Comparison of ENCODE assay signal across 7 mouse cellular contexts in the genomic region with DNA sequence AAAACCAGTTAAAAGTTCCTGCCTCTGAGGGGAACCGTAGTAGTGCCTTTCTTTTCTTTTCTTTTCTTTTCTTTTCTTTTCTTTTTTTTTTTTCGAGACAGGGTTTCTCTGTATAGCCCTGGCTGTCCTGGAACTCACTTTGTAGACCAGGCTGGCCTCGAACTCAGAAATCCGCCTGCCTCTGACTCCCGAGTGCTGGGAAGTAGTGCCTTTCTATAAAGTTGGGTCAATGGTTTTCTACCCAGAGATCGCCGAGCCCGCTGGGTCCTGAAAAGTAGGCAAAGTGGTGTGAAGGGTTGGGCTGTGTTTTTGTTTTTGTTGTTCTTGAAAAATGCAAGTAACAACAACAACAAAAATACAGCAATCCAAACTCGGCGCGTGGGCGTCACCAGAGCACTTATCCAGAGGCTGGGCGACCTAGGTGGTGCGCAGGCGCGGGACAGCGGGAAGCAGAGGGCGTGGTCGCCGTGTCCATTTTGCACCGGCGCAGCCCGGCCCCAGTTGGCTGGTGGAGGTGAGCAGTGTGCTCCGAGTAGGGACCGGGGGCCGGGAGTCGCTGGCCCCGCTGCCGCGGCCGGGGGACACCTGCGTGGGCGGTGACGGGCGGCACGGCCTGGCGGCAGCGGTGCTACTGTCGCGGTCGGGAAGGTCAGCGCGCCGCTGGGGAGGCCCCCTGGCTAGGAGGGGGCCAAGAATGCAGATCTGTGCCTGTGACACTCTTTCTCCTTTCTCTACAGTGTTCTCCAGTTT. TPM values are rescaled to one million over a fixed set of nuclear protein-coding genes. Genes with fewer than 3 reads are reported as not detected.
A peak's percentile ranks its signal among the peaks of the same experiment; 100 is the strongest.
DNase-seq lines count a peak whose midpoint lies in the region; ATAC-seq lines count a peak whose summit lies in the region.

No protein-coding gene starts in this region.

- DNase-seq in adrenal gland, postnatal 10 days, result peak; percentile 94
- DNase-seq in embryonic facial prominence, embryonic 10.5 days (ENCODE audit: low spot score), result peak; percentile 94
- peak; percentile 90 for DNase-seq in kidney, adult 11 months
- DNase-seq in limb, embryonic 10.5 days (ENCODE audit: low spot score), result peak; percentile 94
- peak; percentile 83 for DNase-seq in spleen, adult 12 weeks (ENCODE audit: low spot score)

- peaks cover 8% of the 10 kb centered on the region for H3K36me3 ChIP-seq in embryonic facial prominence, embryonic 10.5 days (replicated peaks)
- H3K36me3 ChIP-seq in limb, embryonic 10.5 days, result peaks cover 4% of the 10 kb centered on the region
- H3K36me3 ChIP-seq in midbrain, embryonic 13.5 days, result peaks cover 11% of the 10 kb centered on the region

- H3K9ac ChIP-seq in midbrain, embryonic 13.5 days (replicated peaks), result peak overlapping the region; percentile 89

- H3K4me2 ChIP-seq in midbrain, embryonic 13.5 days (replicated peaks), result peak overlapping the region; percentile 68

- no peaks in the 10 kb centered on the region for H3K27me3 ChIP-seq in embryonic facial prominence, embryonic 10.5 days (replicated peaks; ENCODE audit: low read depth, poor library complexity, severe bottlenecking)
- no peaks in the 10 kb centered on the region for H3K27me3 ChIP-seq in limb, embryonic 10.5 days (ENCODE audit: low read depth, poor library complexity, severe bottlenecking)
- no peaks in the 10 kb centered on the region for H3K27me3 ChIP-seq in midbrain, embryonic 13.5 days

- peak overlapping the region; percentile 78 for H3K4me3 ChIP-seq in embryonic facial prominence, embryonic 10.5 days
- H3K4me3 ChIP-seq in limb, embryonic 10.5 days, result peak overlapping the region; percentile 75
- peak overlapping the region; percentile 84 for H3K4me3 ChIP-seq in midbrain, embryonic 13.5 days (replicated peaks)

- H3K9me3 ChIP-seq in embryonic facial prominence, embryonic 10.5 days, result no peaks in the 10 kb centered on the region
- H3K9me3 ChIP-seq in limb, embryonic 10.5 days (replicated peaks), result no peaks in the 10 kb centered on the region
- H3K9me3 ChIP-seq in midbrain, embryonic 13.5 days, result no peaks in the 10 kb centered on the region

- 6% methylated on average over 44 of the region's 44 CpGs for WGBS in embryonic facial prominence, embryonic 10.5 days
- 5% methylated on average over 44 of the region's 44 CpGs for WGBS in limb, embryonic 10.5 days
- 5% methylated on average over 44 of the region's 44 CpGs for WGBS in midbrain, embryonic 13.5 days

- ATAC-seq in granulocyte monocyte progenitor cell, adult 5-6 weeks (replicated peaks; ENCODE audit: poor library complexity, severe bottlenecking), result peak; percentile 97
- ATAC-seq in midbrain, embryonic 13.5 days, result peak; percentile 97

- peaks cover 11% of the 10 kb centered on the region for H3K4me1 ChIP-seq in embryonic facial prominence, embryonic 10.5 days
- H3K4me1 ChIP-seq in limb, embryonic 10.5 days, result peaks cover 5% of the 10 kb centered on the region; the same call in 1 of the 2 replicates
- peaks cover 33% of the 10 kb centered on the region for H3K4me1 ChIP-seq in midbrain, embryonic 13.5 days (replicated peaks)

- peak overlapping the region; percentile 88 for H3K27ac ChIP-seq in embryonic facial prominence, embryonic 10.5 days (replicated peaks)
- peak overlapping the region; percentile 92 for H3K27ac ChIP-seq in limb, embryonic 10.5 days
- H3K27ac ChIP-seq in midbrain, embryonic 13.5 days, result peak overlapping the region; percentile 84

RNA-seq across cellular contexts. Expression of a gene that starts 1.2 kb away (rescaled TPM):
- total RNA-seq in adrenal gland, postnatal 10 days (2021), result 10 to 100 TPM in 1 of 2 experiments, 1 to 10 TPM in 1; 7.4 to 10.7 TPM
- polyA plus RNA-seq in embryonic facial prominence, embryonic 10.5 days (2016; fragmentation: Nextera tagmentation; extraction: Ambion mirVana), result 14.4 and 15.1 TPM in 2 replicates
- 6.9 and 19.0 TPM in 2 replicates for total RNA-seq in granulocyte monocyte progenitor cell, adult 5-6 weeks (2014; fragmentation: Nextera tagmentation)
- 12.6 and 14.6 TPM in 2 replicates for total RNA-seq in granulocyte monocyte progenitor cell, adult 5-6 weeks (2017)
- 9.9 and 13.2 TPM in 2 replicates for polyA plus RNA-seq in limb, embryonic 10.5 days (2016; fragmentation: Nextera tagmentation; extraction: Ambion mirVana)
- polyA plus RNA-seq in midbrain, embryonic 13.5 days (2015; fragmentation: Nextera tagmentation; extraction: Ambion mirVana), result 48.4 and 54.0 TPM in 2 replicates

RNA-seq across cellular contexts. Expression of a gene that starts 8.0 kb away (rescaled TPM):
- under 1 TPM; 0.30 to 0.55 TPM for total RNA-seq in adrenal gland, postnatal 10 days (2021)
- polyA plus RNA-seq in embryonic facial prominence, embryonic 10.5 days (2016; fragmentation: Nextera tagmentation; extraction: Ambion mirVana), result 0.50 and 0.55 TPM in 2 replicates
- 0.79 TPM in 1 of 2 replicates, not detected in the other for total RNA-seq in granulocyte monocyte progenitor cell, adult 5-6 weeks (2014; fragmentation: Nextera tagmentation)
- total RNA-seq in granulocyte monocyte progenitor cell, adult 5-6 weeks (2017), result 0.17 and 0.31 TPM in 2 replicates
- polyA plus RNA-seq in limb, embryonic 10.5 days (2016; fragmentation: Nextera tagmentation; extraction: Ambion mirVana), result 0.46 and 0.73 TPM in 2 replicates
- polyA plus RNA-seq in midbrain, embryonic 13.5 days (2015; fragmentation: Nextera tagmentation; extraction: Ambion mirVana), result 3.2 and 3.4 TPM in 2 replicates

RNA-seq across cellular contexts. Expression of a gene that starts 42.5 kb away (rescaled TPM):
- 10 to 100 TPM; 17.2 to 18.8 TPM for total RNA-seq in adrenal gland, postnatal 10 days (2021)
- 15.5 and 16.2 TPM in 2 replicates for polyA plus RNA-seq in embryonic facial prominence, embryonic 10.5 days (2016; fragmentation: Nextera tagmentation; extraction: Ambion mirVana)
- 4.8 and 9.0 TPM in 2 replicates for total RNA-seq in granulocyte monocyte progenitor cell, adult 5-6 weeks (2014; fragmentation: Nextera tagmentation)
- 10.6 and 11.1 TPM in 2 replicates for total RNA-seq in granulocyte monocyte progenitor cell, adult 5-6 weeks (2017)
- 12.4 and 12.7 TPM in 2 replicates for polyA plus RNA-seq in limb, embryonic 10.5 days (2016; fragmentation: Nextera tagmentation; extraction: Ambion mirVana)
- polyA plus RNA-seq in midbrain, embryonic 13.5 days (2015; fragmentation: Nextera tagmentation; extraction: Ambion mirVana), result 31.2 and 34.4 TPM in 2 replicates

Comparison
In these comparisons a context has a peak if more than half of its experiments do, and no peak if none do; other contexts are left out.
1. Peak in every context shown above with its lines: DNase-seq, ATAC-seq, H3K4me3 ChIP-seq and H3K27ac ChIP-seq.